Mouse (Mus musculus): ENCODE measurements around the gene Apbb2.

The Apbb2 gene

DNA sequence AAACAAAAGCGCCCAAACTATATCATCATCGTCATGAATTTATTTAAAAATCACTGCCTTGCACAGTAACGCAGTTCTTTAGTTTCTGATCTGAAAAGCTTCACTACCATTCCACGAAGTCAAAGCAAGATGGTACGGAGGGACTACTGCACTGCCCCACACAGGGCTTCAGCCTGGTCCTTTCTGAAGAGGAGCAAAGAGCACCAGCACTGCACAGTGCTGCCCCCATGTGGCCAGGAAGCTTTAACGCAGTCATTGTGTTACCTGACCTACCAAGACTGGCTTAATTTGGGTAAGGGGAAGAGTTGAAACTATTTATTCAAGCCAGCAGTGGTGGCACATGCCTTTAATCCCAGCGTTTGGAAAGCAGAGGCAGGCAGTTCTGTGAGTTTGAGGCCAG lies 249.6 kb downstream of the Apbb2 start:
- peak; percentile 59 for DNase-seq

DNA sequence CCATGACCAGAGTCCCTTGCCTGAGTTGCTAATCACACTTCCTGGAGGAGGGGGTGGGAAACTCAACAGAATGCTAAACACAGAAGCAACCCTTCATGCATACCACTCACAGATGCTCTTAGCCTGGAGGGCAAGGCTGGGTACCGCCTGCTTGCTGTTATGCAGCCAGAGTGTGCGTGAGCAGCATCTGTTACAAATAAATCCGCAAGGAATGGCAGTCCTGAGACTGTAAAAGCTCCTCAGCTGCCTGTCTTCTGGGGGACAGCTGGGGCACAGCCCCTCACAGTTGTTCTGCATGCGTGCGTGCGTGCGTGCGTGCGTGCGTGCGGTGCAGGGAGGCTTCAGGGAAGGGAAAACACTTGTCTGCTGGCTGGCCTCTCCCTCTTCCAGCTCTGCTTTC lies 250.9 kb downstream of the Apbb2 start:
- DNase-seq: no peak

DNA sequence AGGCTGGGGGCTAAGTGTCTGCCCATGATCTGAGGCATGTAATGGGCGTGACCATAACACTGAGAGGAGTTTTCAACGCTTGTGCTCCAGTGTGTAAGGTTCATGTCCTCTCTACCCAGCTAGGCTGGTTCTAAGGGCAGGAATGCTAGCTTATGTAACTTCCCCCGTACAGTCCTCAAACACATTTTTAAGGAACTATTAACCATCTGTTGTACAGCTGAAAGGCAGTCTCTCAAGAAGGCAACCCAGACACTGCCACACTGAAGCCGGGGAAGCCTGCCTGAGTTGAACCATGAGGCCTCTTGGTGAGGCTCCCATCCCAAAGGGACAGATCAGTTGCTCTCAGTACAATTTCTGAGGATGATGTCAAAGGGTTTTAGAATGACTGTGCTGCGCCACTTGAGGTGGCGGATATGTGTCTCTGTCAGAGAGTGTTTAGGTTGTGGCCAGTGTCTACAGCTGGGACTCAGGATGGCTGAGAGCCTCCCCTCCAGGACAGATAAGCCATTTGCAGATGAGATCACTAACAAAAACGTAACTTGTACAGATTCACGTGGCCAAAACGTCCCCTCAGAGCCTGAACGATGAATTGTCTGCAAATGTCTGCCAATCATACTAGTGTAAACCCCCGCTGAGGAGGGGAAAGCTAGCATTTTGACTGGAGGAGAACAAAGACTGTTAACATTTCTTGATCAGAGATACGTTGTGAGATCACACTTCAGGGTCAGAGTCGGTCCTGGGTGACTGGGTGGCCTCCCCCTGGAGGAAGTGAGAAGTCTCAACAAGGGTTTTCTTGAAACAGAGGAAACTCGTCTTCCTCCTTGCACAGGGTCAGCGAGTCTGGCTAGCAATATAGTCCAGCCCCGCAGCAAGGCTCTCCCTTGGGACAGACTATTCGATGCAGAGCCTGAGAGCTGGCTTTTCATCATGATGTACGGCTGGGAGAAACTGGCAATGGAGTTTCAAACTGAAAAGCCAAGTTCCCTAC lies 255.0 kb downstream of the Apbb2 start:
- DNase-seq: no peak

DNA sequence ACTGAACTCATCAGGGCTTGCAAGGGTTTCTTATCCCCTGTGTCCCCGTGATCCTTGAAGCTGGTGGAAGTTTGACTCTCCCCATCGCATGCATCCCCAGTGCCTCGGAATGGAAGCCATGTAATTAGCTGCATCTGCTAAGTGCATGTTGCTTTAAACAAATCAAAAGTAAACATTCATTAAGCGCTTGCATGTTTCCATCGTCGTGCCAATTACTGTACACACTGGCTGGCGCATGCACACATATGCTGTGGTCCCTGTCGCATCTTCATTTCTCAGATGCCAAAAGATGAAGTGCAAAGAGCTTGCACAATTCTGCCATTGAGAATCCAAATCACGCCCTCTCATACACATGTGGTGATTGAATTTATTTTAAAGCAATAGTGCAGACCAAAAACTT lies 257.8 kb downstream of the Apbb2 start:
- DNase-seq: no peak

DNA sequence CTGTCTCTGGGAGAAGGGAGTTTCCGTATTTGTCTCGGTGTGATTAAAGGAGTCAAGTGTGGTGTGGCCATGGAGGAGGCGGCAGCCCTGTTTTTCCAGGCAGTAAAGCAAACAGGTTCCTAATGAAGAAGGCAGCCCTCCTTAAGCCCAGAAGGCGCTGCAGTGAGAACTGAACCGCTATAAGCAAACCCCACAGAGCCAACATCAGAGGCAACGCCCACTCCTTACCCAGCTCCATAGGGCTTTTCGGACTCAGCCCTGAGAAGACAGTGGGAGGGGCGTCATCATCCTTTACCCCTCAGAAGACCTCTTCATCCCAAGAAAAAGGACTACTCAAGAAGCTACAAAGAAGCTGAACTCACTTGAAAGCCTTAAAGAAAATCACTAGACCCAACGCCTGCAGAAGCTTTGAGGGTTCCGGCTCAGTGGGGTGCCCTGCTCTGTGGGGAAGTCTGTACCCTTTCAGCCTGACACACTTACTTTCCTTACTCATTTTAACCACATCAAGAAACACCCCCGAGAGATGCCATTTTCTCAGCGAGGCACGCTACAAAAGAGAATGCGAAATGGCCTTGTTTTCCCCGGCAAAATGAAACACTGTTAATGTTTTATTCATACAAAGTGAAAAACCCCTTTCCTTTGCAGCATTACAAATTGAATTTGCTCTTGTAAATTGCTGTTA lies 258.7 kb downstream of the Apbb2 start:
- no peak for DNase-seq

DNA sequence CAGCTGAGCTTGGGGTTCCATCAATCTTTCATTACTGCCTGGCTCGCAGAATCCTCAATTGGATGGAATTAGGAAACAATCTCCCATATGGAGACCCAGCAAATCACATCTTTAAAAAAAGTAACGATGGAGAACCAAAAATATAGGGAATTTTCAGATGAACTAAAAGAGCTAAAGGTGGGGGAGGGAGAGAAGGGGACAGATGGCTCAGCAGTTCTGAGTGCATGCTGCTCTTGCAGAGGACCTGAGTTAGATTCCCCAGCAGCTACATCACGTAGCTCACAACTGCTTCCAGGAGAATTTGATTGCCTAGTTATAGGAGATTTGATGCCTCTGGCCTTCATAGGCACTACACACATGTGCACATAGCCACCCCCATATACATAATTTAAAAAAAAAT lies 263.4 kb downstream of the Apbb2 start:
- DNase-seq: no peak

DNA sequence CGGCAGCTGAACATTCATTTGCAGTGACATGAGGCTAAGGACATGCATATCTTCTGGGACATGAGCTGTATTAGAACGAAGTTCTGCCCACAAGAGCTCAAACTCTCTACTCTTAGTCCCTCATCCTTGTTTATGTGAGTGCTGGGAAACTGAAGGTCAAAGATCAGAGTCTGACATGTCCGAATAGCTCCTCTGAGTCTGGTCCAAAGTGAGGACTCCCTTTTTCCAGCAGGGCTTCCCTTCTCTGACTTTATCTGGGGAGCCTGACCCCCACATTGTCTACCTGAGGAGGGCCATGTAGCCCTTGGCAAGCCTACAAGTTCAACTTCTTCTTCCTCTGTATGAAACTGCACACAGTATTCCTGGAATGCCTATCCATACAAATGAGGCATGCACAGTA lies 264.7 kb downstream of the Apbb2 start:
- no peak for DNase-seq

DNA sequence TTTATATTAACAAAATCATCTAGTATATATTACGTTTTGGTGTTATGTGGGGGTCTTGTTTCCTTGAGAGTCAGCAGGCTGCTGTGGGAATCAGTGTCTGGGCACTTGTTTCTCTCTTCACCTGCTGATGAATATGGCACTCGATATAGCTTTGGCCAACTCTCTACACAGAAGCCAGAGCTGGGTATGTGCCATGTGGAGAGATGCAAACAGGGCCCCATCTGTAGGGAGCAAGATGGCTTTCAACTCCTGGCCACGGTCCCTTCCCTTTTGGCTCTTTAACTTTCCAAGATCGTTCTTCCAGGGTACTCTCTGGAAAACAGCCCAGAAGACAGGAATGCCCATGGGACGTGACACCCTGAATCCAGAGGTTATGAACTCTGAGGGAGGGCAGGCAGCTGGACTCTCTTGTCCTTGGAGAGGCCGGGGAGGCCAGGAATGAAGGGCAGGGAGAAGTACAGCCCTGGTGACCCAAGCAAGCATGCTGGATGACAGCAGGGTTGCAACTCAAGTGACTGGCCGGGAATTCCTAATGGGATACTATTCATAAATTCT lies 266.7 kb downstream of the Apbb2 start:
- peak; percentile 48 for DNase-seq

DNA sequence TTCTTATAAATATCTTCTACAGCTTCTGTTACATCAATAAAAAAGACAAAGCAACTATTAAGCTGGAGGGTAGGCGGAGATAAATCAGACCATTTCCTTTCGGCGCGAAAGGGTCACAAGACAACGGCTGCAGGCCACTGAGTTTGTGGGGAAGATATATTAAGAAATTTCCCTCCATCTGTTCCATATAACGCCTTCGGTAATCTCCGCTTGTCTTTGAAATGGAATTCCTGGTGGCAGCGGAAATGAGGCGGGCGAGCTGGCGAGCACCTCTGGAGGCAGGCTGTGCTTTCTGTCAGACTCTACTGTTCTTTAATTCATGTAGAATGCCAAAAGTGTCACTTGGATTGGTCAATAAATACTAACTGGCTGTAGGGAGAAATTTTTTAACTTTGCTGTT lies 267.5 kb downstream of the Apbb2 start:
- no peak for DNase-seq

DNA sequence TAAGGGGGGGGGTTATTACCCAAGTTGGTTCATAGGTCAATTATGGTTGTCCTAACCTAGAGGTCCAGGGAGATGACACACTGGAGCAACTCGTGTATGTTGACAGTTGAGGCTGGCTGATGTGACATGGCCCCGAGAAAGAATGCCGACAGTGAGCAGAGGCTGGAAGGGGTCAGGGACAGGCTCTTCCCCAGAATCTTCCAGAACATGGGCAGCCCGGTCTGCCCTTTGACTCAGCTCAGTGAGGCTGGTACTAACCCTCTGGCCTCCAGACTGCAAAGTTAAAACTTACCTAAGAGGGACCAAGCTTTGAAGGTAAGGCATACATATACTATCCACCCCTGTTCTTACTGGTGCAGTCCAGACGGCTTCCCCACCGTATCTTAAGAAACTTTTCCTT lies 268.0 kb downstream of the Apbb2 start:
- DNase-seq: no peak

DNA sequence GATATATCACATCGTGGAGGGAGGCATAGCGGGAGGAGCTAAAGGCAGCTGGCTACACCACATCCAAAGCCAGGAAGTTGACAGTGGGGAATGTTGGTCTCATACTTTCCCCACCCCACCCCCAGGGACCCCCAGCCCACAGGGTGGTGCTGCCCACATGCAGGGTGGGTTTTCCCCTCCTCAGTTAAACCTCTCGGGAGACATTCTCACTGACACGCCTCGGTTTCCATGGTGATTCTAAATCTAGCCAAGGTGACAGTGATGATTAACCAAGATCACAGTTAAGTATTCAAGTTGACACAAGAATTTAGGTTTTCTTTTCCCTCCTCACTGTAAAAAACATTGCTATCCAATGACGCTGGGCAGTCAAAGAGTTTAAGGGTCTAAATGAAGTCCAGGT lies 270.2 kb downstream of the Apbb2 start:
- DNase-seq: no peak

DNA sequence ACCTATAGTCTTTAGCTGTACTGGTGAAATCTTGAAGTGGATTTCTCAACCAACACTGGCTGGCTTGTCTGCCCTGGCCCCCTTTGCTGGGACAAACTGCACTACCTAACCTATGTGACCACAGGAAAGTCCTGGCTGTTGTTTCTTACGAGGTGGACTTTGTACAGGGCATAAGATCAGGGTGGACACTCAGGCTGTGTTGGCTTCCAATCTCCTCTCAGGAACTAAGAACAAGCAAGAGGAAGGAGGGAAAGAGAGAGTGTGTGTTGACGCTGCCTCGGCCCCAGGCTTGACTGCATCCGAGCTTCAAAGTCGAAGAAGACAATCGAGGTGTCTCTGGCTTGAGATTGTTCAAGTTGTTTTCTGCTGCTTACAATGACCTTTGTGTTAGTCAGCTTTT lies 271.8 kb downstream of the Apbb2 start:
- no peak for DNase-seq

DNA sequence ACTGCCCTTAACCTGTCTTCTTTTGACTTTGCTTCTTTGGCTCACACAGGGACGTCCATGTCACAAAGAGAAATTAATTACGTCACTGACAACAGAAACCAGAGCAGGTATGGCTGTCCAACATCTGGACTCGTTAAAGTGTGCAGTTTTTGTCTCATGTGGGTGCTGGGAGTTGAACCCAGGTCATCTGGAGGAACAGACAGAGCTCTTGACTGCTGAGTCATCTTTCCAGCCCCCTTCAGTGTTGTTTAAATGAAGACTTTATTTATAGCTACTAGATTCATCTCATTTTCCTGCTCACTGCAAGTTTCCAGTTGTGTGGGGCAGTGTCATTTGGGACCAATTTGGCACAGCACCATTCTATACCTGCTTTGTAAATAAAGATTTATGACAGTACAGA lies 273.4 kb downstream of the Apbb2 start:
- no peak for DNase-seq

DNA sequence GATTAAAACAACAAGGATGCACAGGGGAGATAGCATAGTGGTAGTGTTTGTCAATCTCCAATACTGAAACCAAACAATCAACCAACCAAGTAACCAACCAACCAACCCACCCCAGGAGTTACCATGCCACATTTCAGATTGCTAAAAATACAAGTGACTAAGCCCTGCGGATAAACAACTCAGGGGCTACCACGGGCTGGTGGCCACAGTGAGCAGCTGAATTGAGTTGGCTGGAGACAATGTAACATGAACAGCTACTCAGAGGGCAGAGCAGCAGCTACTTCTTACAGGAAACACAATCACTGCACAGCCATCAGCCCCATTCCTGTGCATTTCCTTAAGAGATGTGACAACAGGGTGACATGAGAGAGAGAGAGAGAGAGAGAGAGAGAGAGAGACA lies 274.4 kb downstream of the Apbb2 start:
- DNase-seq: no peak

DNA sequence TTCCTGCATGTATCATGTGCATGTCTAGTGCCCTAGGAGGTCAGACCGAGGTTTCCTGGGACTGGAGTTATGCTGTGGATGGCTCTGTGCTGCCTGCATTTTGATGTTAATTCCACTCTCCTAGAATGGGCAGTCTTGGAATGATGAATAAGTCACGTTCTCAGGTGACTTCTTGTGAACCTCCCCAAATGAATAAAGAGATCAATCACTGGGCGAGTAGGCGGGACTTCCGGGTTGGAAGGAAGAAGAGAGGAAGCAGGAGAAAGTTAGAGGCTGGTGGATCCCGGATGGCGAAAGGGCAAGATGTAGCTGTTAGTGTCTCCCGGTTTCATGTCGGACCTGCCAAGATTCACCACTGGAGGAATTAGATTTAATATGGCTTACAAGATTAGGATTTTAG lies 276.3 kb downstream of the Apbb2 start:
- DNase-seq: no peak

DNA sequence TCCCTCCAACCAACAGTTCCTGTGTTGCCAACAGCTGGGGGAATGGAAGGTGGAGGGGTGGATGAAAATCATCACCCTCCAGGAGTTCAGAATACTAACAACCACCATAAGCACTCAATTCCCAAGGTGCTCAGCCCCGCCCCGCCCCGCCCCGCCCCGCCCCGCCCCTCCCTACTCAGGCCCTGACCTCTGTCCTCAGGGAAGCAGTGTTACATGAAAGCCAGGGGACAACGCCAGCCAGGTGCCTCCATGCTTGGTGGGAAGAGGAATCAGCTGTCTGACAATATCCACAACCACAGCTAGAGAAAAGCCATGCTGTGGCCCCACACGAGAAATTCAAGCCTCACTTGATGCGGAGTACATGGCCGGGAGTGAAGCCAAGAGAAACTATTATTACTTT lies 276.7 kb downstream of the Apbb2 start:
- DNase-seq: no peak

DNA sequence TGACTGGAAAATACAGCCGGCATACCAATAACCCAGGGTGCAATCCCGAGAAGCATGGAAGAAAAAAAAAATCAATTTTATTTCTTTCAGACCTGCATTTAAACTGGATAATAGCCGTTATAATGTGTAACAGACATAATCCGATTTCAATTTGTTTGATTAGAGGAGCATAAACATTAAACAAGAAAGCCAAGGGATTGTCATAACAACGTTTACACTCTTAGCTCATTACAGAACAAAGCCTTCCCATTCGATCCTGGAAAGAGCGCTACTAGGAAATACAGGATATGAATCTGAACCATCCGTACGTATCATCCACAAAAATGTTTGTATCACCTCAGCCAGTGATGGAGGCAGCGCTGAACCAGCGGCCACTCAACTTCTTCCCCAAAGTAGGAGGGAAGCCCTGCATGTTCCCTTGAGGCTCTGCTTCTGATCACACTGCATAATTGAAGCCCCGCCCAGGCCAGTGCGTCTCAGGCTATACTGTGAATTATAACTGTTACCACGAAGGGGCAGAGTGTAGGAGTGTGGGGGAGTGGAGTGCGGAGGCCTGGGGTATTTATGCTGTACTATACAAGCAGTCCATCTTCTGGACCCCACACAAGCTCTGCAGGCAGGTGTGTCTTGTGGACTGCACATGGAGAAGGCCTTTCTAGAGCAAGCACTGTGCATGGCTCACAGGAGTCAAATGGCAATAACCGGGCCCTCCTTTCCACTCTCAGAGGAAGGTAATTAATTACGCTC lies 278.1 kb downstream of the Apbb2 start:
- no peak for DNase-seq

DNA sequence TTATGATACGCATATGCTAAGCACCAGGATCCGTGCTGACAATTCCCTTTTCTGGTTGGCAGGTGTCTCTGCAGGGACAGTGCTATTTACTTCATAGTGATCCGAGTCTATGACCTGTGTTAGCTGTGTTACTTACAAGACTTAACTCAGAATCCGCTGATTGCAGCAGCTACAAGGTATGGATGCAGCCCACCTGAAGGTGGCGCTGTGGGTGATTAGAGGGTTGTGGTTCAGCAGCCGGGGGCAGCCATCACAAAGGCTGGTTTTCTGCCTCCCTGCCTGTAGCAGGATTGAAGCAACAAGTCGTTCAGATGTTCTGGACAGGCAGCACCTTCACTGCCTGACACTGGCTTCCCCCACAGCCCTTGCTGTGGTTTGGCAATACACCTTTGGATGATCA lies 280.0 kb downstream of the Apbb2 start:
- no peak for DNase-seq

DNA sequence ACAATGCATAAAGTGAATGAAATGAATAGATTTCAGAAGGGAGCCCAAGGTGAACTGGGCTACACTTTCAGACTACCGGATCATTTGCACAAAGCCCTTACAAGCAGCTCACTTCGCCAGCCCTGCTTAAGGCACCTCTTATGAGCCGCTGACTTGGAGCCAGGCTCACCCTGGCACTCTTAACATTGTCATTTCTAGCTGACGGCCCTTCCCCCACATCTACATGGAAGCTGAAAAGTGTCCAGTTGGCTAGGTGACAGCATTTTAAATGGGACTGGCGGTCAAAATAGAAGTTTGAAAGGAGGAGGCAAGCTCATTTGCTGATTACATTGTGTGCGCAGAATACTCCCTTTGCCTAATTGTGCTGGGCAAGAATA lies 280.6 kb downstream of the Apbb2 start:
- DNase-seq: no peak

DNA sequence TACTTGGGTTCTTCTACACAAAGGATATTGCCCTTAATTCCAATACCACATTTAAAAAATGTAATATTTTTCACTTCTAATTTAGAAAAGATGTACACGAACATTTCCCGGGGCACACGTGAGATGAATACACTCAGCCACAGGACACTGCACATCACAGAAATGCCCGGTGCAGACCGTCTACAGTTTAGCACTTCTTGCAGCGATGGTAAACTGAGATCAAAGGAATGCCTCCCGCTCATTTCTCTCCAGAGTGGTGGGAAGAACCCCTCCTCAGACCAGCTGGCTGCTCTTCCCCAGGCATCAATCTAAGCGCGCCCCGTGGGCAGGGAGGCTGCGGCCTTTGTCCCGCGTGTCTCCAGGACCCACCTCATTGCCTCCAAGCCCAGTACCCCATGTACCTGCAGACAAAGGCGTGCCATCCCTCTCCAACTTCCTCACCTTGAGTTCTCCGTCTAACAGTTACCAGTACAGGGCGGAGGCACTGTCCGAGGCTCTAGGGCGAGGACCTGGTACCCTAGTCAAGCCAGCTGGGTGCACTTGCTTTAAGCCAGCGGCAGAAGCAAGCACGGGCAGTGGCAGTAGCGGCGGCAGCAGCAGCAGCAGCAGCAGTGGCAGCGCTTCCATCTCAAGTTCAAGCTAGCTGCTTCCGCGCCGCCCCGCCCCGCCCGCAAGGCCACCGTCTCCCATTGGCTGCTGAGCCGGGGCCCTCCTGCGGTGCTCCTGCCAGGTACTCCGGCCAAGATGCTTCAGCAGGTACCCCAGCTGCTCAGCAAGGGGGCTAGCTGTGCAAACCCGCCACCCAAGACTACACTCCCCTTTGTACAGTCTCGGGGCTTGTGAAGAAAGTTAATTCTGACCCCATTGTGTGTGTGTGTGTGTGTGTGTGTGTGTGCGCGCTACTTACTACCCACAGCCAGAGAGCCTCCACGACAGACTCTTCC lies 281.3 kb downstream of the Apbb2 start:
- DNase-seq: peak; percentile 78

DNA sequence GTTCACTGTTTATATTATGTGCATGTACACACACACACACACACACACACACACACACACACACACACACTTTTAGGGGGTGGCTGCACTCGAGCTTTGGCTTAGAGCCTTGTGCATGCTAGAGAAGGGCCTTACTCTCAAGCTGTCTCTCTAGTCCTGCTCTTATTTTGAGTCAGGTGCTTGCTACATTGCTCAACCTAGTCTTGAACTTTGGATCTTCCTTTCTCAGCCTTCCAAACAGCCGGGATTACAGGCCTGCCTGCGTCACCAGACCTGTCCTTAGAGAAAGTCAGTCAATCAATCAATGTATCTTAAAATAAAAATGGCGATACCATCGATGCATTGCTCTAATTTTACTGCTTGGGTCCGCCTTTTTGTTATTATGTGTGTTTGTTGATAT lies 287.8 kb downstream of the Apbb2 start:
- DNase-seq: no peak

DNA sequence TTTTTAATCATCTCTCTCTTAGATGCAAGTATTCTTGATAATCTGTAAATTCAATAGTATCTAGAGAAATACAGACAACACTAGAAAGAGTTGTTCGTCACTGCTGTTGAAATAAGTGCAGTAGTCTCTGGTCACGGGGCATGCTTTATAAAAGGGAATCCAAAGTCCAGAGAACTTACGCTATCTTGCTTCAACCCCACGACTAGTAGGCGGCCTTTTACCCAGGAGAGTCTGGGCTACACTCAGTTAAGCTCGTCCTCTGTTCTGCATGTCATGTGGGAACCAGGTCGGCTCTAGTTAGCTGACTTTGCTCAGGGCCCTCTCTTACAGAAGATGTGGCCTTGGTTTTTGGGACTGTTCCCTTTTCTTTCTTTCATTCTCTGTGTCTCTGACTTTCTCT lies 289.8 kb downstream of the Apbb2 start:
- no peak for DNase-seq
